Mouse (Mus musculus) erythroblast, embryonic 14.5 days (primary cell): ENCODE data around the gene Lgr5. TPM values are rescaled to one million over a fixed set of nuclear protein-coding genes. Genes with fewer than 3 reads are reported as not detected.
A peak's percentile ranks its signal among the peaks of the same experiment; 100 is the strongest.

Experiments
- H3K27me3 ChIP-seq: 2 replicates; pipeline ENCODE4 v1.6.1; 2012; ENCODE audit warnings: inconsistent platforms; ENCODE audit not compliant: control insufficient read depth
- H3K36me3 ChIP-seq: 2 replicates; pipeline ENCODE4 v1.6.1; 2012; ENCODE audit warnings: mild to moderate bottlenecking, inconsistent platforms; ENCODE audit not compliant: control insufficient read depth
- H3K4me1 ChIP-seq: 2 replicates; pipeline ENCODE4 v1.6.1; 2012; ENCODE audit warnings: inconsistent platforms; ENCODE audit not compliant: control insufficient read depth
- H3K4me3 ChIP-seq: replicated peaks from 2 replicates; pipeline ENCODE3; 2012; ENCODE audit warnings: moderate library complexity, mild to moderate bottlenecking, inconsistent platforms
- H3K9me3 ChIP-seq: 2 replicates; pipeline ENCODE4 v1.6.1; 2012; ENCODE audit warnings: low read length, inconsistent platforms, mixed read lengths; ENCODE audit not compliant: control insufficient read depth
- GATA1 ChIP-seq: IDR thresholded peaks from 2 replicates; pipeline ENCODE4 v1.6.1; 2012; ENCODE audit warnings: low read length, inconsistent platforms, mixed read lengths
- TAL1 ChIP-seq: IDR thresholded peaks from 3 replicates; pipeline ENCODE4 v1.6.1; 2012; ENCODE audit warnings: low read length, inconsistent platforms, mixed read lengths
- polyA plus RNA-seq: library from polyadenylated mRNA; stranded (reverse); fragments of >175 nt; gene quantifications from 2 replicates; pipeline ENCODE4 v1.2.3, GENCODE M21; 2012

Gene Lgr5
- polyA plus RNA-seq, 1 experiment, result not detected

DNA sequence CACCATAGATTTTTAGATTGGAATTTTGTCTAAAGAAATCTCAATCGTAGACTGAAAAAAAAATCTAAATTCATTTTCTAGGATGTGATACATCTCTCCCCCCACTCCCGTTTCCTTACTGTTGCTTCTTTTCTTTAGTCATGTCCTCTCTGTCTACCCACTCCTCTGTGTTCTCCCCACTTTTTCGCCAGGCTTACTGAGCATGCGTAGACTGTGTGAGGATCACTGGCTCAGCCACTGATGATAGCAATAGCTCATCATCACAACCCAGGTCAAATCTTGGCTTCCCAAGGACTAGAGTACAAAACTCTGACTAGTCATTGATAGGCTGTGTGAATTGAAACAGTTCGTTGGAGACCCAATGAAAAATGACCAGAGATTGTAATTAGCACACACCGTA lies 6.1 kb upstream of the Lgr5 start:
- TF ChIP-seq TAL1 (no peak), GATA1 (no peak)

DNA sequence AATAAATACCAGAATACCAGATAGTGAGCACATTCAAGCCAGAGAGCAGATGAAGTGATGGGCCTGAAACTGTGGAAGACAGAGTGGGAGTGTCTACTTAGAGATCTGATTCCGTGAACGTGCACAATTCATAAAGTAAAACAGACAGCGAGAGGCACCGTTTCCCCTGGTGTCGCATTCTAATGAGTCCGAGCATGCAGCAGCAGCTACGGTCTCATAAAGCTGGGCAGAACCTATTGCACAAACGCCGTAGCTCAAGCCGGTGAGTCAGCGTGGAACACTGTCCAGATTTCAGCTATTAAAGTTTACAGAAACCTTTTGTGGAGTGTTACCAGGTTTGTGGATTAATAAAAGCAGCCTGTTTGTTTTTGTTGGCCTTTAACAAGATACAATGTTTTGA lies 5.6 kb upstream of the Lgr5 start:
- H3K36me3 ChIP-seq, result no peaks in the 10 kb centered on the region
- peaks cover 2% of the 10 kb centered on the region; the same call in 1 of the 2 replicates for H3K9me3 ChIP-seq
- TF ChIP-seq TAL1 (no peak), GATA1 (no peak)

More for the DNA sequence above, 6.1 kb upstream of the Lgr5 start:
- Histone ChIP-seq H3K4me1 (no peaks in the 10 kb centered on the region), H3K4me3 (no peak overlapping the region), H3K9me3 (peaks cover 2% of the 10 kb centered on the region; the same call in 1 of the 2 replicates), H3K27me3 (peaks cover 4% of the 10 kb centered on the region; the same call in 1 of the 2 replicates), H3K36me3 (no peaks in the 10 kb centered on the region)

GRCm38 (mm10) chr10:115587979-115588378 lies 399 bp upstream of the Lgr5 start:
- Histone ChIP-seq H3K9me3 (no peaks in the 10 kb centered on the region), H3K4me1 (no peaks in the 10 kb centered on the region; the same call in 1 of the 2 replicates), H3K27me3 (peaks cover 51% of the 10 kb centered on the region), H3K4me3 (no peak overlapping the region), H3K36me3 (no peaks in the 10 kb centered on the region)
- TF ChIP-seq GATA1, result no peak
- TF ChIP-seq TAL1, result no peak

More for the DNA sequence above, 5.6 kb upstream of the Lgr5 start:
- Histone ChIP-seq H3K27me3 (peaks cover 5% of the 10 kb centered on the region), H3K4me1 (no peaks in the 10 kb centered on the region), H3K4me3 (no peak overlapping the region)

- TF ChIP-seq TAL1 (no peak), GATA1 (no peak)
- Histone ChIP-seq H3K4me3 (peak overlapping the region; percentile 46), H3K9me3 (no peaks in the 10 kb centered on the region), H3K27me3 (peaks cover 51% of the 10 kb centered on the region), H3K4me1 (no peaks in the 10 kb centered on the region; the same call in 1 of the 2 replicates), H3K36me3 (no peaks in the 10 kb centered on the region)
Measured at GRCm38 (mm10) chr10:115586246-115587231, 1.0 kb downstream of the Lgr5 start.

- Histone ChIP-seq H3K36me3 (no peaks in the 10 kb centered on the region), H3K4me1 (no peaks in the 10 kb centered on the region; the same call in 1 of the 2 replicates), H3K27me3 (peaks cover 51% of the 10 kb centered on the region), H3K9me3 (no peaks in the 10 kb centered on the region), H3K4me3 (peak overlapping the region; percentile 32)
- TF ChIP-seq GATA1, result no peak
- no peak for TF ChIP-seq TAL1
Measured at GRCm38 (mm10) chr10:115585491-115586245, 1.9 kb downstream of the Lgr5 start.

DNA sequence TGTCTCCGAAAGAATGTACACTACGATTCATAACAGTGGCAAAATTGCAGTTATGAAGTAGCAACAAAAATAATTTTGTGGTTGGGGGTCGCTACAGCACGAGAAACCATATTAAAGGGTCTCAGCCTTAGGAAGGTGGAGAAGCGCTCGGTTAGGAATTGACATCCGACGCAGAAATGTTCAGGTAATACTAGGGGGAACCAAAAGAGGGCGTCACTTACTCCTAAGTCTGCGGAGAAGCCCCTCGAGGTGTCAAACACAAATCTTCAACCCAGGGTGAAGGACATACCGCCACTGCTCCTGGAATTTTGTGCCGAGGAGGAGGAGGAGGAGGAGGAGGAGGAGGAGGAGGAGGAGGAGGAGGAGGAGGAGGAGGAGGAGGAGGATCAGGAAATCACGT lies 2.9 kb downstream of the Lgr5 start:
- Histone ChIP-seq H3K9me3 (no peaks in the 10 kb centered on the region), H3K4me3 (no peak overlapping the region), H3K27me3 (peaks cover 51% of the 10 kb centered on the region), H3K36me3 (no peaks in the 10 kb centered on the region), H3K4me1 (no peaks in the 10 kb centered on the region; the same call in 1 of the 2 replicates)
- no peak for TF ChIP-seq GATA1
- TF ChIP-seq TAL1, result no peak

DNA sequence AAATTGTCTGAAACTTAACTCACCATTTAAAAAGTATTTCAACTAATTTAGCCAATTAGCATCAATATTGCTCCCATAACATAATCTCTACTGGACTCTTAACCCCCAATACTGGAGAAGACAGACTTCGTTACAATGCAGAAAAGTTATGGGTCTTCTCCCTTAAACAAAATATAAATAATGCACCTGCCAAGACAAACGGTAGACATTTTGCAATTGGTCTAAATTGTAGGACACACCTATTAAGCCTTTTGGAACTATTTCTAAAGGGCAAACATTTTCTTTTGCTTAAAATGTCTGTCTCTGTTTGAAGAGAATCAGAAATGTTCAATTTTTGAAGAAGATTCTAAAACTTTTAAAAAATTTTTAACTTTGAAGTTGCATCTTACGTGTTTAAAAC lies 4.5 kb downstream of the Lgr5 start:
- TF ChIP-seq TAL1 (no peak), GATA1 (no peak)
- H3K9me3 ChIP-seq, result no peaks in the 10 kb centered on the region

DNA sequence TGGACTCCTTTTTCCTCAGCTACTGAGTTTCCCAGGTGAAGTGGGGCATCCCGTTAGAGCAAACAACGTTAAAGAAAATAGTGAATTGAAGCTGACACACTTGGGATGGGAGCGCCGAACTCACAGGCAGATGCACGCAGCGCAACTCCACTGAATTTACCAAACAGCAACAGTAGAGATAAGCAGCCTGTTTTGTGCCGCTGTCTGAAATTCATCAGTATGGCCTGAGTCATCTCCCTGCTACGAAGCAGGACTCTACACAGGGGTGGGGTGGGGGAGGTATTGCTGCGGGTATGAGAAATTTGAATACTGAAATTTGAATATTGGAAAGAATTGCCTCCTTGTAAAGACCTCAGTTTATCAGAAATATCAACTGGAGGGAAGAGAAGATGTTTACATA lies 5.6 kb downstream of the Lgr5 start:
- no peak for TF ChIP-seq TAL1
- TF ChIP-seq GATA1, result no peak
- peaks cover 34% of the 10 kb centered on the region for H3K27me3 ChIP-seq

More for the DNA sequence above, 4.5 kb downstream of the Lgr5 start:
- Histone ChIP-seq H3K4me3 (no peak overlapping the region), H3K27me3 (peaks cover 45% of the 10 kb centered on the region), H3K36me3 (no peaks in the 10 kb centered on the region), H3K4me1 (no peaks in the 10 kb centered on the region; the same call in 1 of the 2 replicates)

DNA sequence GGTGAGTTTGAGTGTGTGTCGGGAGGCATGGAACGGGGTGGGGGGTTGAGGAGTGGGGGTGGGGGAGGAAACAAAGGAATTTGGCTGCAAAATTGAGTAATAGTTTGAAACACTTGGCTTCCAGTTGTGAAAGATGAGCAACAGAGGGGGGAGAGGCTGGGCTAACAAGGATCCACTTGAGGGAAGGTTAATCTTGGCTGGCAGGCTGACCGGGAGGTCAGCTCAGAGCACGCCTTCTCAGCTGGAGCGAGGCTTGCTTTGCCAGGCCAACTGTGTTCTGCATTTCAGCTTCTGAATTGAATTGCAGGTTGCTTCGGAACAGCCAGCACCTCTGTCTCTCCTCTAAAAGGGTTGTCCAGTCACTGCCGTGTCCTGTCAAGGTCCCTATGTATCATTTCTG lies 8.1 kb downstream of the Lgr5 start:
- Histone ChIP-seq H3K36me3 (no peaks in the 10 kb centered on the region), H3K4me1 (no peaks in the 10 kb centered on the region), H3K4me3 (no peak overlapping the region), H3K9me3 (0 out of 2 replicates have a peak, but pooled peaks cover 2% of the 10 kb centered on the region), H3K27me3 (peaks cover 9% of the 10 kb centered on the region)
- TF ChIP-seq GATA1 (no peak), TAL1 (no peak)

More for the DNA sequence above, 5.6 kb downstream of the Lgr5 start:
- Histone ChIP-seq H3K4me3 (no peak overlapping the region), H3K36me3 (no peaks in the 10 kb centered on the region), H3K9me3 (no peaks in the 10 kb centered on the region), H3K4me1 (no peaks in the 10 kb centered on the region; the same call in 1 of the 2 replicates)
